In the genomic region with DNA sequence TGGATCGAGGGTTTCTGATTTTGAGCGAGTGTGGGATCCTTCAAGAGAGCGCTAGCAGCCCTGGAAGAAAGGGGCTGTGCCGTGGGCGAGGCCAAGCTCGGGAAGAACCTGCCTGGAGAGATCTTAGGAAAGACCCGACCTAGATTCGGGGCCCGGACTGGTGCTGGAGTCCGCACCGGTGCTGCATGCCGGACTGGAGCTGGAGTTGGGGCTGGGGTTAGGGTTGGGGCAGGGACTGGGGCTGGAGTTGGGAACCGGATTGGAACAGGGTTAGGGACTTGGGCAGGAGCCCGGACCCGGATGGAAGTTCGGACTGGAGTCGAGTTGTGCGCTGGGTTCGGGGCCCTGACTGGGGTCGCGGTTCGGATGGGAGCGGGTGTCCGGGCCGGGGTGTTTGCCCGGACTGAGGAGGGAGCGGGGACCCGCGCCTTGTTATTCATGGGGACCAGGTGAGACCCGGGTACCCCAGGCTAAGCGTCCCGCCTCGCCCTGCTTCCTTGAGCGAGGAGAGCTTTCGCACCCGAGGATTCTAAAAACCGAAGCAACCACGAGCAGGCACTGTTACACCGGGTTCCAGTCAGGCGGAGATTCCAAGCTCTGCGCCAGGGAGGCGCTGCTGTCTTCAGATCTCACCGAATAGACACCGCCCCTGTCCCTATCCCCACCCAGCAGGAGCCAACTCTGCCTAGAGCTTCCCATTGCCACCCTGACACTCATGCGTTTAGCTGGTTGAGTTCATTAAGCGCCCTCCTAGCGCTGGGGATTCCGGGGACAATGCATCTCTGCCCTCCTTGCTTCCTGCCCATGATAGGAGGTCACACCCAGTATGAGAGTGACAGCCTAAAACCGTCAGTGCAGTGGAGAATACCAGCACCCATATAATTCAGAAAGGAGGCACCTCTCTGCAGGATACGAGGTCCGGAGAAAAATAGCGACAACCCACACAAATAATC, we compare ENCODE assay signal across 9 mouse cellular contexts. TPM values are rescaled to one million over a fixed set of nuclear protein-coding genes. Genes with fewer than 3 reads are reported as not detected.
DNase-seq lines count a peak whose midpoint lies in the region; ATAC-seq and TF ChIP-seq lines count a peak whose summit lies in the region.
"Had no signal": no experiment of that assay in that cellular context is flagged by ENCODE, and none has a peak within 500 bp of the region (broad histone marks: within the 10 kb centered on the region; RNA-seq: fewer than 3 reads in every experiment).

A gene (minus strand): TSS at position 549 of the 953 bp plus-strand sequence.

- TF ChIP-seq CTCF in cerebellum, adult 2 months (IDR thresholded peaks at IDR 0.05; ENCODE audit: borderline replicate concordance, insufficient read depth, low read depth, low read length), result peak; percentile 14; the same call in 1 of the 2 replicates
- peak; percentile 26; the same call in 1 of the 2 replicates for TF ChIP-seq CTCF in lung, postnatal 0 days (IDR thresholded peaks at IDR 0.05)
- no peak for TF ChIP-seq CTCF in lung, adult 2 months (IDR thresholded peaks at IDR 0.05; ENCODE audit: insufficient read depth, low read length)
- peak; percentile 13; the same call in 1 of the 2 replicates for TF ChIP-seq CTCF in liver, postnatal 0 days (IDR thresholded peaks at IDR 0.05; ENCODE audit: low read depth)

- TF ChIP-seq POLR2A in cerebellum, adult 2 months (IDR thresholded peaks at IDR 0.05; ENCODE audit: borderline replicate concordance, insufficient read depth, low read length), result no peak
- no peak for TF ChIP-seq POLR2A in lung, adult 2 months (IDR thresholded peaks at IDR 0.05; ENCODE audit: borderline replicate concordance, extremely low read depth, low read depth, low read length)

- ATAC-seq in lung, postnatal 0 days, result peak; percentile 55
- ATAC-seq in hindbrain, embryonic 11.5 days (ENCODE audit: low FRiP score), result peak; percentile 41; the same call in 1 of the 2 replicates
- ATAC-seq in liver, postnatal 0 days, result no peak
- peak; percentile 59 for ATAC-seq in stomach, embryonic 14.5 days (ENCODE audit: insufficient number of reproducible peaks, insufficient read depth, low FRiP score, low read depth)

- H3K27ac ChIP-seq in cerebellum, adult 2 months (ENCODE audit: insufficient read depth, low read length), result no peak within 1 kb of the TSS
- H3K27ac ChIP-seq in lung, postnatal 0 days (ENCODE audit: low read length), result no peak within 1 kb of the TSS
- no peak within 1 kb of the TSS for H3K27ac ChIP-seq in hindbrain, embryonic 11.5 days (ENCODE audit: low read depth, low read length)
- no peak within 1 kb of the TSS for H3K27ac ChIP-seq in liver, postnatal 0 days (ENCODE audit: low read depth)
- H3K27ac ChIP-seq in stomach, embryonic 14.5 days (ENCODE audit: low read length), result no peak within 1 kb of the TSS

- no peaks in the 10 kb centered on the region for H3K4me1 ChIP-seq in cerebellum, adult 2 months (ENCODE audit: control insufficient read depth, insufficient read depth, low read length)
- H3K4me1 ChIP-seq in lung, postnatal 0 days (ENCODE audit: insufficient read depth, low read depth, low read length), result no peaks in the 10 kb centered on the region
- no peaks in the 10 kb centered on the region for H3K4me1 ChIP-seq in lung, adult 2 months (ENCODE audit: control insufficient read depth, insufficient read depth, low read length)
- no peaks in the 10 kb centered on the region; the same call in 1 of the 2 replicates for H3K4me1 ChIP-seq in hindbrain, embryonic 11.5 days (replicated peaks; ENCODE audit: control insufficient read depth, insufficient read depth, low read length)
- H3K4me1 ChIP-seq in liver, postnatal 0 days (ENCODE audit: insufficient read depth), result peaks cover 11% of the 10 kb centered on the region
- H3K4me1 ChIP-seq in stomach, embryonic 14.5 days (ENCODE audit: control insufficient read depth, insufficient read depth, low read length), result no peaks in the 10 kb centered on the region; the same call in 1 of the 2 replicates

- DNase-seq in cerebellum, adult 2 months, result peak; percentile 51 to 54
- DNase-seq in cerebellum, adult 9-11 months, result no peak
- DNase-seq in lung, postnatal 0 days (ENCODE audit: low spot score), result peak; percentile 31
- no peak for DNase-seq in lung, adult 2 months
- peak; percentile 65 for DNase-seq in hindbrain, embryonic 11.5 days (ENCODE audit: low spot score)
- DNase-seq in liver, postnatal 0 days, result no peak
- no peak for DNase-seq in c-Kit-positive CD71-positive TER-119-positive erythroid progenitor cells, embryonic 14.5 days (ENCODE audit: low spot score)

- no peaks in the 10 kb centered on the region for H3K36me3 ChIP-seq in lung, postnatal 0 days (ENCODE audit: insufficient read depth, low read length)
- no peaks in the 10 kb centered on the region for H3K36me3 ChIP-seq in hindbrain, embryonic 11.5 days (ENCODE audit: control insufficient read depth, insufficient read depth, low read length)
- H3K36me3 ChIP-seq in liver, postnatal 0 days (replicated peaks; ENCODE audit: insufficient read depth, low read length), result no peaks in the 10 kb centered on the region
- no peaks in the 10 kb centered on the region for H3K36me3 ChIP-seq in stomach, embryonic 14.5 days (ENCODE audit: control insufficient read depth, insufficient read depth, low read length)

- H3K9ac ChIP-seq in lung, postnatal 0 days (replicated peaks; ENCODE audit: low read depth), result no peak within 1 kb of the TSS
- peak within 1 kb of the TSS; percentile 24; the same call in 1 of the 2 replicates for H3K9ac ChIP-seq in hindbrain, embryonic 11.5 days (ENCODE audit: low read depth, low read length)
- no peak within 1 kb of the TSS for H3K9ac ChIP-seq in liver, postnatal 0 days (replicated peaks)
- no peak within 1 kb of the TSS for H3K9ac ChIP-seq in stomach, embryonic 14.5 days (replicated peaks; ENCODE audit: low read depth, low read length)

- H3K27me3 ChIP-seq in cerebellum, adult 2 months (ENCODE audit: control insufficient read depth, insufficient read depth, low read length), result no peaks in the 10 kb centered on the region; the same call in 1 of the 2 replicates
- peaks cover 42% of the 10 kb centered on the region for H3K27me3 ChIP-seq in lung, postnatal 0 days (replicated peaks; ENCODE audit: insufficient read depth, low read length)
- H3K27me3 ChIP-seq in hindbrain, embryonic 11.5 days (ENCODE audit: control insufficient read depth, insufficient read depth, low read length), result peaks cover 26% of the 10 kb centered on the region
- peaks cover 74% of the 10 kb centered on the region for H3K27me3 ChIP-seq in liver, postnatal 0 days (ENCODE audit: insufficient read depth, low read length)
- H3K27me3 ChIP-seq in stomach, embryonic 14.5 days (ENCODE audit: control insufficient read depth, insufficient read depth, low read length), result peaks cover 39% of the 10 kb centered on the region; the same call in 1 of the 2 replicates

- WGBS in cerebellum, adult 2 months, result 2% methylated on average over 52 of the region's 52 CpGs
- 4% methylated on average over 52 of the region's 52 CpGs for WGBS in lung, postnatal 0 days
- 3% methylated on average over 52 of the region's 52 CpGs for WGBS in lung, adult 2 months
- under 1% methylated on average over 50 of the region's 52 CpGs for WGBS in hindbrain, embryonic 11.5 days
- 3% methylated on average over 49 of the region's 52 CpGs for WGBS in liver, postnatal 0 days (ENCODE audit: insufficient replicate concordance)
- WGBS in stomach, embryonic 14.5 days, result 1% methylated on average over 52 of the region's 52 CpGs

- peak within 1 kb of the TSS; percentile 50 for H3K4me2 ChIP-seq in lung, postnatal 0 days (replicated peaks; ENCODE audit: low read depth, low read length)
- peak within 1 kb of the TSS; percentile 41 for H3K4me2 ChIP-seq in hindbrain, embryonic 11.5 days (replicated peaks; ENCODE audit: low read depth, low read length)
- H3K4me2 ChIP-seq in liver, postnatal 0 days (ENCODE audit: low read depth, low read length), result peak within 1 kb of the TSS; percentile 48
- H3K4me2 ChIP-seq in stomach, embryonic 14.5 days (replicated peaks; ENCODE audit: low read depth, low read length), result peak within 1 kb of the TSS; percentile 48

- peak within 1 kb of the TSS; percentile 39 for H3K4me3 ChIP-seq in cerebellum, adult 2 months (replicated peaks; ENCODE audit: insufficient read depth, low read depth, low read length)
- H3K4me3 ChIP-seq in lung, postnatal 0 days (ENCODE audit: low read depth, low read length), result peak within 1 kb of the TSS; percentile 21
- no peak within 1 kb of the TSS for H3K4me3 ChIP-seq in lung, adult 2 months (replicated peaks; ENCODE audit: extremely low read depth, low read depth, low read length)
- H3K4me3 ChIP-seq in hindbrain, embryonic 11.5 days (ENCODE audit: low read depth, low read length), result peak within 1 kb of the TSS; percentile 24
- peak within 1 kb of the TSS; percentile 15; the same call in 1 of the 2 replicates for H3K4me3 ChIP-seq in liver, postnatal 0 days (ENCODE audit: low read depth, low read length)
- H3K4me3 ChIP-seq in stomach, embryonic 14.5 days (ENCODE audit: low read depth, low read length), result peak within 1 kb of the TSS; percentile 23
- H3K4me3 ChIP-seq: erythroblast, embryonic 14.5 days had no signal

- TF ChIP-seq EP300 in lung, postnatal 0 days (IDR thresholded peaks at IDR 0.05), result no peak
- TF ChIP-seq EP300 in liver, postnatal 0 days (IDR thresholded peaks at IDR 0.05; ENCODE audit: low read depth), result no peak

- H3K9me3 ChIP-seq in lung, postnatal 0 days (ENCODE audit: low read length), result no peaks in the 10 kb centered on the region
- no peaks in the 10 kb centered on the region for H3K9me3 ChIP-seq in hindbrain, embryonic 11.5 days (ENCODE audit: control insufficient read depth, low read length)
- no peaks in the 10 kb centered on the region for H3K9me3 ChIP-seq in liver, postnatal 0 days (ENCODE audit: low read length)
- H3K9me3 ChIP-seq in stomach, embryonic 14.5 days (ENCODE audit: control insufficient read depth, low read depth, low read length), result no peaks in the 10 kb centered on the region

RNA-seq across cellular contexts. Expression of the gene that starts here (rescaled TPM):
- 0.59 and 1.4 TPM in 2 replicates for polyA plus RNA-seq in cerebellum, adult 2 months (2012; rRNA removed)
- 0.10 and 0.18 TPM in 2 replicates for polyA plus RNA-seq in lung, postnatal 0 days (2015; fragmentation: Nextera tagmentation; extraction: Ambion mirVana)
- not detected in 2 replicates for polyA plus RNA-seq in lung, adult 2 months (2012; rRNA removed)
- 0.46 and 0.52 TPM in 2 replicates for polyA plus RNA-seq in hindbrain, embryonic 11.5 days (2014; fragmentation: Nextera tagmentation; extraction: Ambion mirVana)
- 0.12 TPM in 1 of 2 replicates, not detected in the other for polyA plus RNA-seq in liver, postnatal 0 days (2015; fragmentation: Nextera tagmentation; extraction: Ambion mirVana)
- 0.27 TPM in 1 of 2 replicates, not detected in the other for polyA plus RNA-seq in stomach, embryonic 14.5 days (2014; fragmentation: Nextera tagmentation; extraction: Ambion mirVana)
- polyA plus RNA-seq: erythroblast, embryonic 14.5 days had no signal

Comparison
In these comparisons a context has a peak if more than half of its experiments do, and no peak if none do; other contexts are left out.
1. DNase-seq: peak in cerebellum, adult 2 months (2 of 2); none in cerebellum, adult 9-11 months (single experiment), lung, adult 2 months (single experiment), liver, postnatal 0 days (single experiment) and c-Kit-positive CD71-positive TER-119-positive erythroid progenitor cells, embryonic 14.5 days (single experiment).
2. Peak in DNase-seq, ATAC-seq, H3K4me3 ChIP-seq and H3K4me2 ChIP-seq in lung, postnatal 0 days; RNA of the gene not detected or under 1 TPM.
3. Peak in DNase-seq, ATAC-seq, H3K4me3 ChIP-seq, H3K9ac ChIP-seq and H3K4me2 ChIP-seq in hindbrain, embryonic 11.5 days; RNA of the gene not detected or under 1 TPM.
4. Peak in ATAC-seq, H3K4me3 ChIP-seq and H3K4me2 ChIP-seq in stomach, embryonic 14.5 days; RNA of the gene not detected or under 1 TPM.
5. Peak in every context shown above with its lines, with median percentiles within 50 percentile points of each other: H3K4me2 ChIP-seq.